Mouse (Mus musculus) embryonic fibroblast, embryonic 13.5 days (primary cell): ENCODE results near the gene Stk24.

Experiments
- CTCF ChIP-seq: IDR thresholded peaks from 2 replicates; pipeline ENCODE4 v1.5.1; 2011; ENCODE audit warnings: mild to moderate bottlenecking, control low read depth, low read length, moderate library complexity, borderline replicate concordance; ENCODE audit not compliant: insufficient read depth
- POLR2A ChIP-seq: IDR thresholded peaks from 2 replicates; pipeline ENCODE4 v1.6.1; 2011; ENCODE audit warnings: low read depth, mild to moderate bottlenecking, control low read depth, low read length, moderate library complexity

- TF ChIP-seq CTCF (no peak), POLR2A (no peak)
Measured at GRCm38 (mm10) chr14:121274985-121275384, 104.8 kb downstream of the Stk24 start.
